Mouse (Mus musculus): ENCODE measurements around the gene Ppp1r14d.

The Ppp1r14d gene

DNA sequence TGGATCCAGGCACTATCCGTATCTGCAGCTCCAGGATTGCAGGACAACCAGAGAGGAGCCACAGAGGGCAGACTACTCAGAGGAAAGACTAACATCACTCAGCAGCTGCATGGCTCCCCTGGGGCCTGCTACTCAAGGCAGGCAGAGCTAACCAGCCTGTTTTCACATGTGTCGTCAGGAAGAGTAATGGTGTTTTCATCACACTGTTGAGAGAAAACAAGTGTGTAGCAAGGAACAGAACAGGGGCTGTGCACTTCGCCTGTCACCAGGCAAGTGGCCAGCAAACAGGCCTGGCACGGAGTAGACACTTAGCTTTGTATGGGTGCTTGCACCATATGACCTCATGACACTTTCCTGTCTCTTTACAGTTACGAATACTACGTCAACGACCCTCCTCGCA is 58.1 kb downstream of the Ppp1r14d start:
- DNase-seq: no peak

DNA sequence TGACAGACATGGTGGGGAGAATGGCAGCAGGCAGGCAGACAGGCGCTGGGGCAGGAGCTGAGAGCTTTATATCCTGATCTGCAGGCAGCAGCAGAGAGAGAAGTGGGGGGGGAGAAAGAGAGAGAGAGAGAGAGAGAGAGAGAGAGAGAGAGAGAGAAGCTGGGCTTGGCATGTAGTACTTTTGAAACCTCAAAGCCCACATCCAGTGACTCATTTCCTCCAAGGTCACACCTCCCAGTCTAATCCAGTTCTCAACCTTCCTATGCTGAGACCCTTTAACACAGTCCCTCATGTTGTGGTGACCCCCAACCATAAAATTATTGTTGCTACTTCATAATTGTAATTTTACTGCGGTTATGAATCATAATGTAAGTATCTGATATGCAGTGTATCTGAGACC is 59.4 kb downstream of the Ppp1r14d start:
- DNase-seq: no peak
